Mouse (Mus musculus) liver, adult 2 months (tissue): ENCODE results near the gene Rapgef3.

Experiments
- CTCF ChIP-seq: fragments of 200-500 bp; IDR thresholded peaks from 2 replicates; pipeline ENCODE4 v1.5.1; 2011; ENCODE audit warnings: low read depth, low read length, control low read depth
- POLR2A ChIP-seq: fragments of 200-500 bp; IDR thresholded peaks from 2 replicates; pipeline ENCODE4 v1.6.1; 2011; ENCODE audit warnings: low read length, control low read depth; ENCODE audit not compliant: insufficient read depth; ENCODE audit errors: extremely low read depth

DNA sequence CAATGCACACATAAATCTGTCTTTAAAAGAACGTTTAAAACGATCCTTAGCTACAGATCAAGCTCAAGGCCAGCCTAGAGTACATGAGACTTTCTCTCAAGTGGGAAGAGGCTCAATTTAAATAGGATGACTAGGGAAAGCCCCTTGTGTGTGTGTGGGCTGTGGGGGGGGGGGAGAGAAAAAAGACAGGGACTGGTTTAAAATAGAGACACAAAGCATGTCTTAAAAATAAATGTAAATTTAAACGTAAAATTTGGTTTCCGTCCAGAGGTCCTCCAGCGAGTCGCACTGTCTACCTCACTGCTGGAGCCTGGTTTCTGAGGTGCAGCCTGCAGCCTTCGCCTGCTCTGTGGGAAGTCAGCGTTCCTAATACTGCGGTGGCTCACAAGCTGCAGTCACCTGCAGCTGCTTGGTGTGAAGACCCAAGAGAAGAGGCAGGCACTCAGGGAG is 27.5 kb downstream of the Rapgef3 start:
- no peak for TF ChIP-seq CTCF
- TF ChIP-seq POLR2A, result no peak
